Mouse (Mus musculus) olfactory bulb, adult 2 months (tissue): ENCODE measurements around the gene Adssl1.

Experiments
- CTCF ChIP-seq: fragments of 200-500 bp; IDR thresholded peaks from 2 replicates; pipeline ENCODE4 v1.5.1; 2012; ENCODE audit warnings: low read depth, mild to moderate bottlenecking, low read length, moderate library complexity; ENCODE audit not compliant: insufficient read depth
- POLR2A ChIP-seq: fragments of 200-500 bp; IDR thresholded peaks from 2 replicates; pipeline ENCODE4 v1.6.1; 2012; ENCODE audit warnings: mild to moderate bottlenecking, low read depth, low read length, moderate library complexity; ENCODE audit not compliant: insufficient read depth

DNA sequence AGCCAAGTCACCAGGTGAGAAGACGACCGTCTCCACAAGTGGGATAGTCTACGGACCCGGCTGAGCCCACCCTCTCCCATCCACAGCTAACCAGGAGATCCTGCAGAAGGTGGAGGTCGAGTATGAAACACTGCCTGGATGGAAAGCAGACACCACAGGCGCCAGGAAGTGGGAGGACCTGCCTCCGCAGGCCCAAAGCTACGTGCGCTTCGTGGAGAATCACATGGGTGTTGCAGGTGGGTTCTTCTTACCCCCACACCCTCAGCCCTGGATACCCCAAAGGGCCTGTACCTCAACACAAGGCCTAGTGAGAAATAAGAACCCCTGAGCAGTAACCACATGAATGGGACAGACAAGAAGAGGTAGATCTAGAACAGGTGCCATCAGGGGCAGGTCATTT is 19.7 kb downstream of the Adssl1 start:
- TF ChIP-seq POLR2A (no peak), CTCF (no peak)
